10 mouse cellular contexts compared by ENCODE assay signal in genomic region chr7:28926172-28926571, GRCm38 (mm10). TPM values are rescaled to one million over a fixed set of nuclear protein-coding genes. Genes with fewer than 3 reads are reported as not detected.
DNase-seq lines count a peak whose midpoint lies in the region; ATAC-seq and TF ChIP-seq lines count a peak whose summit lies in the region.
"Had no signal": no experiment of that assay in that cellular context is flagged by ENCODE, and none has a peak within 500 bp of the region (broad histone marks: within the 10 kb centered on the region; RNA-seq: fewer than 3 reads in every experiment).

No protein-coding gene starts in this region.

- H3K4me2 ChIP-seq in embryonic facial prominence, embryonic 14.5 days (ENCODE audit: low read depth, low read length): no peak overlapping the region
- H3K4me2 ChIP-seq in liver, embryonic 16.5 days (ENCODE audit: low read depth, low read length): no peak overlapping the region

- ATAC-seq in embryonic facial prominence, embryonic 14.5 days (ENCODE audit: low read depth): no peak
- ATAC-seq in liver, embryonic 16.5 days (ENCODE audit: low read depth): no peak

- no peak overlapping the region for H3K9ac ChIP-seq in embryonic facial prominence, embryonic 14.5 days (ENCODE audit: low read depth, low read length)
- no peak overlapping the region for H3K9ac ChIP-seq in liver, embryonic 16.5 days (ENCODE audit: low read depth, low read length)

- H3K4me1 ChIP-seq in kidney, adult 2 months (ENCODE audit: control insufficient read depth, insufficient read depth, low read length): peaks cover 77% of the 10 kb centered on the region
- H3K4me1 ChIP-seq in embryonic facial prominence, embryonic 14.5 days (ENCODE audit: control insufficient read depth, insufficient read depth, low read length): peaks cover 53% of the 10 kb centered on the region
- peaks cover 67% of the 10 kb centered on the region for H3K4me1 ChIP-seq in liver, embryonic 16.5 days (ENCODE audit: control insufficient read depth, low read depth, low read length)

- H3K4me3 ChIP-seq in kidney, adult 2 months (ENCODE audit: insufficient read depth, low read depth, low read length): no peak overlapping the region
- H3K4me3 ChIP-seq in embryonic facial prominence, embryonic 14.5 days (ENCODE audit: low read depth, low read length): no peak overlapping the region
- H3K4me3 ChIP-seq in liver, embryonic 16.5 days (ENCODE audit: low read depth, low read length): no peak overlapping the region

- no peaks in the 10 kb centered on the region for H3K36me3 ChIP-seq in kidney, adult 2 months (ENCODE audit: control insufficient read depth, insufficient read depth, low read length)
- H3K36me3 ChIP-seq in embryonic facial prominence, embryonic 14.5 days (ENCODE audit: control insufficient read depth, insufficient read depth, low read length): peaks cover 2% of the 10 kb centered on the region; the same call in 1 of the 2 replicates
- no peaks in the 10 kb centered on the region for H3K36me3 ChIP-seq in liver, embryonic 16.5 days (ENCODE audit: control insufficient read depth, insufficient read depth)

- peak overlapping the region; percentile 97 for H3K27ac ChIP-seq in kidney, adult 2 months (ENCODE audit: insufficient read depth, low read depth, low read length)
- peak overlapping the region; percentile 46 for H3K27ac ChIP-seq in embryonic facial prominence, embryonic 14.5 days (replicated peaks; ENCODE audit: low read depth, low read length)
- H3K27ac ChIP-seq in liver, embryonic 16.5 days (ENCODE audit: low read length): peak overlapping the region; percentile 17; the same call in 1 of the 2 replicates

- no peak for TF ChIP-seq CTCF in kidney, adult 2 months (conservative IDR thresholded peaks at IDR 0.05; ENCODE audit: insufficient read depth, insufficient read length, low read depth, low read length)

- H3K9me3 ChIP-seq in embryonic facial prominence, embryonic 14.5 days (ENCODE audit: control insufficient read depth, low read length): no peaks in the 10 kb centered on the region
- H3K9me3 ChIP-seq in liver, embryonic 16.5 days (replicated peaks; ENCODE audit: control insufficient read depth, low read length): no peaks in the 10 kb centered on the region

- no peak for TF ChIP-seq POLR2A in kidney, adult 2 months (IDR thresholded peaks at IDR 0.05; ENCODE audit: low read depth, low read length)

- H3K27me3 ChIP-seq in kidney, adult 2 months (replicated peaks; ENCODE audit: control insufficient read depth, insufficient read depth, low read length): no peaks in the 10 kb centered on the region
- H3K27me3 ChIP-seq in embryonic facial prominence, embryonic 14.5 days (replicated peaks; ENCODE audit: control insufficient read depth, insufficient read depth, low read length): no peaks in the 10 kb centered on the region
- H3K27me3 ChIP-seq in liver, embryonic 16.5 days (ENCODE audit: control insufficient read depth, insufficient read depth, low read depth, low read length): no peaks in the 10 kb centered on the region

- WGBS in kidney, adult 2 months: 10% methylated on average over 2 of the region's 2 CpGs
- WGBS in embryonic facial prominence, embryonic 14.5 days: 71% methylated on average over 2 of the region's 2 CpGs
- 57% methylated on average over 2 of the region's 2 CpGs for WGBS in liver, embryonic 16.5 days (ENCODE audit: insufficient replicate concordance)

- DNase-seq in adrenal gland, postnatal 10 days: peak; percentile 30
- no peak for DNase-seq in adrenal gland, adult 2 months
- no peak for DNase-seq in kidney, adult 2 months
- no peak for DNase-seq in kidney, postnatal 14 days
- no peak for DNase-seq in embryonic facial prominence, embryonic 14.5 days (ENCODE audit: low spot score)
- no peak for DNase-seq in cerebellum, postnatal 36 days
- DNase-seq in thymus, postnatal 36 days: no peak
- DNase-seq: gastrocnemius, postnatal 25 days; layer of hippocampus, adult 9-11 months had no signal

RNA-seq across cellular contexts. Expression of gene Actn4, which starts 36.0 kb away (rescaled TPM):
- total RNA-seq in adrenal gland, postnatal 10 days (2021): 100 to 1,000 TPM; 236 to 261 TPM
- 100 to 1,000 TPM; 247 to 264 TPM for total RNA-seq in adrenal gland, adult 2 months (2021)
- polyA plus RNA-seq in adrenal gland, adult 2 months (2012; rRNA removed): 301 and 316 TPM in 2 replicates
- polyA plus RNA-seq in kidney, adult 2 months (2012; rRNA removed): 340 and 367 TPM in 2 replicates
- 256 and 280 TPM in 2 replicates for polyA plus RNA-seq in embryonic facial prominence, embryonic 14.5 days (2014; fragmentation: Nextera tagmentation; extraction: Ambion mirVana)
- 130 and 137 TPM in 2 replicates for polyA plus RNA-seq in liver, embryonic 16.5 days (2015; fragmentation: Nextera tagmentation; extraction: Ambion mirVana)

RNA-seq across cellular contexts. Expression of gene Capn12, which starts 45.0 kb away (rescaled TPM):
- total RNA-seq in adrenal gland, postnatal 10 days (2021): under 1 TPM; 0.15 to 0.67 TPM
- total RNA-seq in adrenal gland, adult 2 months (2021): under 1 TPM in 1 of 2 experiments, not detected in 1; 0.14 TPM
- polyA plus RNA-seq in adrenal gland, adult 2 months (2012; rRNA removed): 0.48 and 0.80 TPM in 2 replicates
- 0.11 and 0.24 TPM in 2 replicates for polyA plus RNA-seq in kidney, adult 2 months (2012; rRNA removed)
- 0.58 and 0.72 TPM in 2 replicates for polyA plus RNA-seq in embryonic facial prominence, embryonic 14.5 days (2014; fragmentation: Nextera tagmentation; extraction: Ambion mirVana)
- polyA plus RNA-seq in liver, embryonic 16.5 days (2015; fragmentation: Nextera tagmentation; extraction: Ambion mirVana): 0.09 and 0.12 TPM in 2 replicates

RNA-seq across cellular contexts. Expression of gene Eif3k, which starts 55.5 kb away (rescaled TPM):
- total RNA-seq in adrenal gland, postnatal 10 days (2021): 100 to 1,000 TPM; 240 to 250 TPM
- 100 to 1,000 TPM; 259 to 280 TPM for total RNA-seq in adrenal gland, adult 2 months (2021)
- 118 and 138 TPM in 2 replicates for polyA plus RNA-seq in adrenal gland, adult 2 months (2012; rRNA removed)
- polyA plus RNA-seq in kidney, adult 2 months (2012; rRNA removed): 321 and 343 TPM in 2 replicates
- 403 and 404 TPM in 2 replicates for polyA plus RNA-seq in embryonic facial prominence, embryonic 14.5 days (2014; fragmentation: Nextera tagmentation; extraction: Ambion mirVana)
- polyA plus RNA-seq in liver, embryonic 16.5 days (2015; fragmentation: Nextera tagmentation; extraction: Ambion mirVana): 195 and 205 TPM in 2 replicates

RNA-seq across cellular contexts. Expression of gene Map4k1, which starts 55.7 kb away (rescaled TPM):
- total RNA-seq in adrenal gland, postnatal 10 days (2021): 1 to 10 TPM; 3.3 to 4.9 TPM
- 1 to 10 TPM in 1 of 2 experiments, under 1 TPM in 1; 0.37 to 1.3 TPM for total RNA-seq in adrenal gland, adult 2 months (2021)
- polyA plus RNA-seq in adrenal gland, adult 2 months (2012; rRNA removed): 2.2 TPM in 2 replicates
- polyA plus RNA-seq in kidney, adult 2 months (2012; rRNA removed): 2.3 and 6.2 TPM in 2 replicates
- polyA plus RNA-seq in embryonic facial prominence, embryonic 14.5 days (2014; fragmentation: Nextera tagmentation; extraction: Ambion mirVana): 7.2 and 8.7 TPM in 2 replicates
- polyA plus RNA-seq in liver, embryonic 16.5 days (2015; fragmentation: Nextera tagmentation; extraction: Ambion mirVana): 28.3 and 30.2 TPM in 2 replicates

Comparison
In these comparisons a context has a peak if more than half of its experiments do, and no peak if none do; other contexts are left out.
1. H3K27ac ChIP-seq: peak in every context shown above with its lines; median percentile 97 in kidney, adult 2 months; 46 in embryonic facial prominence, embryonic 14.5 days; 17 in liver, embryonic 16.5 days.